Mouse (Mus musculus) natural killer cell, adult 2 months (primary cell): ENCODE measurements at regions not wholly inside any gene's neighbourhood (a gene's known extent, or its start where the extent isn't known, plus 50 kb on each side); places are given as distances from the start of the nearest gene placed in this dataset.

Experiments used
- DNase-seq, 2 experiments: peaks; one replicate each; pipeline ENCODE4 v3.0.0; 2022; ENCODE audit warnings: low spot score in 2 of 2

- no peak for DNase-seq
Observed at GRCm38 (mm10) chr2:61100854-61101253, 137.9 kb upstream of the Rbms1 start.

GRCm38 (mm10) chr2:61088501-61088900 is 125.5 kb upstream of the Rbms1 start:
- DNase-seq = no peak

GRCm38 (mm10) chr2:61084835-61085234 is 121.8 kb upstream of the Rbms1 start:
- DNase-seq = no peak

GRCm38 (mm10) chr2:61083100-61083499 is 120.1 kb upstream of the Rbms1 start:
- DNase-seq = no peak

GRCm38 (mm10) chr2:61082640-61083039 is 119.6 kb upstream of the Rbms1 start:
- no peak for DNase-seq

- no peak for DNase-seq
Observed at GRCm38 (mm10) chr2:61080006-61080405, 117.0 kb upstream of the Rbms1 start.

- DNase-seq = no peak
Observed at GRCm38 (mm10) chr2:61071025-61071424, 108.0 kb upstream of the Rbms1 start.

- no peak for DNase-seq
Observed at GRCm38 (mm10) chr2:61067877-61068276, 104.9 kb upstream of the Rbms1 start.

- no peak for DNase-seq
Observed at GRCm38 (mm10) chr2:61062125-61062524, 99.1 kb upstream of the Rbms1 start.

GRCm38 (mm10) chr2:61060906-61061305 is 97.9 kb upstream of the Rbms1 start:
- DNase-seq = no peak

- DNase-seq = no peak
Observed at GRCm38 (mm10) chr2:61058545-61059235, 95.7 kb upstream of the Rbms1 start.

- DNase-seq = no peak
Observed at GRCm38 (mm10) chr2:61052296-61052695, 89.3 kb upstream of the Rbms1 start.

- no peak for DNase-seq
Observed at GRCm38 (mm10) chr2:61051808-61052207, 88.8 kb upstream of the Rbms1 start.

- DNase-seq = no peak
Observed at GRCm38 (mm10) chr2:61046111-61046767, 83.2 kb upstream of the Rbms1 start.

- DNase-seq = no peak
Observed at GRCm38 (mm10) chr2:61045467-61045866, 82.5 kb upstream of the Rbms1 start.

- DNase-seq = no peak
Observed at GRCm38 (mm10) chr2:61032920-61033319, 69.9 kb upstream of the Rbms1 start.

GRCm38 (mm10) chr2:61029706-61030105 is 66.7 kb upstream of the Rbms1 start:
- DNase-seq = no peak

- no peak for DNase-seq
Observed at GRCm38 (mm10) chr2:61028578-61028977, 65.6 kb upstream of the Rbms1 start.

- DNase-seq = no peak
Observed at GRCm38 (mm10) chr2:61027686-61028085, 64.7 kb upstream of the Rbms1 start.

- DNase-seq = no peak
Observed at GRCm38 (mm10) chr2:61022411-61022810, 59.4 kb upstream of the Rbms1 start.

- no peak for DNase-seq
Observed at GRCm38 (mm10) chr2:61020791-61021190, 57.8 kb upstream of the Rbms1 start.

- no peak for DNase-seq
Observed at GRCm38 (mm10) chr2:61013006-61013405, 50.0 kb upstream of the Rbms1 start.
